Mouse (Mus musculus): ENCODE results near the gene Slc38a9.

- TF ChIP-seq POLR2A (IDR thresholded peaks at IDR 0.05; ENCODE audit: insufficient read depth, low read depth, low read length): no peak
- TF ChIP-seq CTCF (IDR thresholded peaks at IDR 0.05; ENCODE audit: insufficient read depth, low read depth, low read length): no peak
Measured at GRCm38 (mm10) chr13:112636498-112636897, 24.1 kb upstream of the Slc38a9 start.

All from olfactory bulb, adult 2 months (tissue).